Mouse (Mus musculus) hematopoietic multipotent progenitor cell, adult 10-12 weeks (in vitro differentiated cells): ENCODE measurements around the gene Gm156. TPM values are rescaled to one million over a fixed set of nuclear protein-coding genes. Genes with fewer than 3 reads are reported as not detected.

ENCODE experiments used
- polyA plus RNA-seq: library from polyadenylated mRNA; stranded (reverse); fragments of >175 nt; gene quantifications from 2 replicates; pipeline ENCODE4 v1.2.3, GENCODE M21; 2012; ENCODE audit warnings: low replicate concordance

Gm156 gene
- polyA plus RNA-seq: not detected in 2 replicates

DNA sequence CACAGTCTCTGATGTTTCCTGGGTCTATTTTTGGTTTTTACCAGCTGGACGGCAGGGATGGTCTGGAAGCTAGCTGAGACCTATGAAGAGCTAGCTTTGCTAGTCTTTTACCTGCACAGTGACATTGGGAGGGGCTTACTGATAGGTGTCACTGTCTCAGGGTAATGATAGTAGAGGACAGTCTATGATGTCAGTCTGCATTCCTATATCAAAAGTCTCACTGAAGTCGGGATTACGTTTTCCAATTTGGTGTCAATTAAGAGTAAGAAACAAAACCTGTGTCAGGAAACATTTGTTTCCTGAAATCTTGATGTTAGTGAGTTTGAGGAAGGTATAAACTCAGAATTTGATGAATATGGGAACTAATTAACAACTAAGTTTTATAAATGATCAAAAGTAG, at the start of gene Gm156:
Gene Gm156, minus strand, starts transcription at position 101 of the 400 bp plus-strand sequence.

DNA sequence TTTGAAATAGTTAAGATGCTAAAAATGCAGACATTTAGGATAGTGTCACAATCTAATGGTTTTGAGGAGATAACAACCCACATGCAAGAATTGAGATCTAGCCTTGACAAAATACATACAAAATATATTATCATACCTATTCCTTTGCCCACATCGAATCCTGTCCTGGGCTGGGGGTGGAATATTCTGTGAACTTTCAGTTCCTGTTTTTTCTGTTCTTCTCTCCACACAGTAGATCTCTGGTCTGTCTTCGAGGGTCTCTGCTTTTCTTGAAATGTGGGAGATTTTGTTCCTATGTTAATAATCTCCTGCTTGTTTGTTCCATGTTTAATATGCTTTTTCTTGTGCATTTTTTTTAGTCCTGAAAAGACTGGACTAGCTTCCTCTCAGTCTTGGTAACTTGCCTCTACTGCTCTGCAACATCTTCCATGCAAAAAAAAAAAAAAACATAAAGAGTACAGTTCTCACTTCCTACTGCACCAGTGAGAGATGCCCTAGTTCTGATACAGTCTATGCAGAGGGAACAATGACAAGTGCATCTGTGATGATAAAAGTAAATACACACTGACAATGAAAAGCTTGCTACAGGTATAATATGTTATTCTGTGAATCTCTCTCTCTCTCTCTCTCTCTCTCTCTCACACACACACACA, 43.9 kb downstream of the Gm156 start, which contains the start of gene Klri2:
Gene Klri2, minus strand, starts transcription at position 416 of the 653 bp plus-strand sequence.

DNA sequence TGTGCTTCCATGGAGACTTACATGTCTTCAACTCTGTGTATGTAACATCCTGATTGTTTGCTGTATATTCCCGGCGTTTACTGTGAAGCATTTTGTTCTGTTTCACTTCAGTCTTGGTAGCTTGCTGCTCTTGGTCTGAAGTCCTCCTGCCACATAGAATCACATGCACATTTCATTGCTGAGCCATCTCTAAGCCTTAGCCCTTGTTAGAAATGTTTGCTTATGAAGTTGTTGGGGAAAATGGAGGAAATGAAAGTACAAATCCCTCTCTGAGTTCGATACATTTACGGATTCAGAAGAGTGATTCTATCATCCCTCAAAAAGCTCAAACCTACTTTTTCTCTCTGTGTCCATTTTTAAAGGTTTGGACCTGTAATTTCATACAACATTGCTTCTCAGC, 67.0 kb downstream of the Gm156 start, which contains the start of gene Klri1:
Gene Klri1, minus strand, starts transcription at position 101 of the 400 bp plus-strand sequence.

Other genes with a start within 250 kb of the Gm156 start
- gene Klre1, start 206.4 kb downstream of the Gm156 start, polyA plus RNA-seq: 0.93 and 1.4 TPM in 2 replicates
- gene Klrd1, start 192.5 kb downstream of the Gm156 start, polyA plus RNA-seq: 1.9 and 3.4 TPM in 2 replicates
- 2.8 and 4.9 TPM in 2 replicates for gene Klrk1, start 160.4 kb downstream of the Gm156 start, polyA plus RNA-seq
- gene Klrc3, start 140.9 kb downstream of the Gm156 start, polyA plus RNA-seq: 0.36 TPM in 1 of 2 replicates, not detected in the other
- 0.08 and 0.15 TPM in 2 replicates for gene Klrc2, start 123.6 kb downstream of the Gm156 start, polyA plus RNA-seq
- 3.2 and 5.7 TPM in 2 replicates for gene Klrc1, start 105.3 kb downstream of the Gm156 start, polyA plus RNA-seq
- 0.28 and 1.3 TPM in 2 replicates for gene Klri1, start 67.1 kb downstream of the Gm156 start, polyA plus RNA-seq
- gene Klri2, start 43.8 kb downstream of the Gm156 start, polyA plus RNA-seq: 0.23 and 0.52 TPM in 2 replicates
- gene Gm17631, start 78.4 kb upstream of the Gm156 start, polyA plus RNA-seq: not detected in 2 replicates
- gene Klra17, start 92.4 kb upstream of the Gm156 start, polyA plus RNA-seq: 0.91 and 1.8 TPM in 2 replicates
- gene Klra5, start 133.4 kb upstream of the Gm156 start, polyA plus RNA-seq: not detected in 2 replicates
- not detected in 2 replicates for gene Klra6, start 242.7 kb upstream of the Gm156 start, polyA plus RNA-seq